Mouse (Mus musculus): ENCODE measurements around the gene Phf23. TPM values are rescaled to one million over a fixed set of nuclear protein-coding genes. Genes with fewer than 3 reads are reported as not detected.
A peak's percentile ranks its signal among the peaks of the same experiment; 100 is the strongest.

The Phf23 gene
- polyA plus RNA-seq, 1 experiment from 2014 or later = 43.8 TPM

- H3K9me3 ChIP-seq = no peaks in the 10 kb centered on the region
- no peak overlapping the region for H3K4me3 ChIP-seq
- no peaks in the 10 kb centered on the region for H3K27me3 ChIP-seq (replicated peaks)
- H3K4me2 ChIP-seq = no peak overlapping the region
- no peak for ATAC-seq (ENCODE audit: extremely low read depth, insufficient number of reproducible peaks, low FRiP score, low TSS enrichment)
- 39% methylated on average over 9 of the region's 9 CpGs for WGBS
- H3K9ac ChIP-seq = no peak overlapping the region
- H3K4me1 ChIP-seq = no peaks in the 10 kb centered on the region
- H3K27ac ChIP-seq (replicated peaks) = no peak overlapping the region
- H3K36me3 ChIP-seq = peaks cover 46% of the 10 kb centered on the region
Measured at GRCm38 (mm10) chr11:70045435-70045834, 49.9 kb downstream of the Phf23 start.

GRCm38 (mm10) chr11:70049366-70049765 is 53.8 kb downstream of the Phf23 start:
- Histone ChIP-seq H3K4me3 (no peak overlapping the region), H3K4me1 (no peaks in the 10 kb centered on the region), H3K36me3 (peaks cover 10% of the 10 kb centered on the region), H3K9me3 (no peaks in the 10 kb centered on the region), H3K27me3 (replicated peaks) (peaks cover 24% of the 10 kb centered on the region), H3K9ac (no peak overlapping the region), H3K4me2 (no peak overlapping the region), H3K27ac (replicated peaks) (no peak overlapping the region)
- 78% methylated on average over 6 of the region's 6 CpGs for WGBS
- no peak for ATAC-seq (ENCODE audit: extremely low read depth, insufficient number of reproducible peaks, low FRiP score, low TSS enrichment)

MicroRNAs within 50 kb of the gene (microRNA counts, 519-probe panel; counts per million panel counts)
- microRNA mmu-miR-324-3p (209 counts per million, percentile 61 among the panel's probes with 10 or more counts), microRNA mmu-miR-324-5p (4,226 counts per million, percentile 77 among the panel's probes with 10 or more counts)

Small RNA genes within 50 kb of the gene (microRNA-seq; reads per million reads assigned to microRNA genes)
- gene Gm44349 = not detected
- gene Mir324 = 2,690 reads per million, percentile 87 among the genes with 10 or more reads in this experiment

Other genes starting within 250 kb of the Phf23 start
- 16.1 and 19.1 TPM in 2 replicates for gene Polr2a, start 237.1 kb upstream of the Phf23 start, polyA plus RNA-seq (2015; fragmentation: Nextera tagmentation; extraction: Ambion mirVana)
- 0.19 and 0.51 TPM in 2 replicates for gene Slc35g3, start 233.8 kb upstream of the Phf23 start, polyA plus RNA-seq (2015; fragmentation: Nextera tagmentation; extraction: Ambion mirVana)
- gene Zbtb4, start 229.9 kb upstream of the Phf23 start, polyA plus RNA-seq (2015; fragmentation: Nextera tagmentation; extraction: Ambion mirVana) = 2.7 and 3.1 TPM in 2 replicates
- 6.8 and 7.9 TPM in 2 replicates for gene Chrnb1, start 199.8 kb upstream of the Phf23 start, polyA plus RNA-seq (2015; fragmentation: Nextera tagmentation; extraction: Ambion mirVana)
- gene Fgf11, start 193.9 kb upstream of the Phf23 start, polyA plus RNA-seq (2015; fragmentation: Nextera tagmentation; extraction: Ambion mirVana) = 2.0 and 2.3 TPM in 2 replicates
- gene Tmem102, start 190.2 kb upstream of the Phf23 start, polyA plus RNA-seq (2015; fragmentation: Nextera tagmentation; extraction: Ambion mirVana) = 1.8 and 1.9 TPM in 2 replicates
- not detected in 2 replicates for gene Gm39566, start 180.5 kb upstream of the Phf23 start, polyA plus RNA-seq (2015; fragmentation: Nextera tagmentation; extraction: Ambion mirVana)
- gene Spem2, start 177.3 kb upstream of the Phf23 start, polyA plus RNA-seq (2015; fragmentation: Nextera tagmentation; extraction: Ambion mirVana) = not detected in 2 replicates
- not detected in 2 replicates for gene Spem1, start 173.6 kb upstream of the Phf23 start, polyA plus RNA-seq (2015; fragmentation: Nextera tagmentation; extraction: Ambion mirVana)
- 2.0 and 2.4 TPM in 2 replicates for gene Nlgn2, start 158.0 kb upstream of the Phf23 start, polyA plus RNA-seq (2015; fragmentation: Nextera tagmentation; extraction: Ambion mirVana)
- 330 and 361 TPM in 2 replicates for gene Tmem256, start 157.3 kb upstream of the Phf23 start, polyA plus RNA-seq (2015; fragmentation: Nextera tagmentation; extraction: Ambion mirVana)
- gene Plscr3, start 149.4 kb upstream of the Phf23 start, polyA plus RNA-seq (2015; fragmentation: Nextera tagmentation; extraction: Ambion mirVana) = 75.4 and 76.2 TPM in 2 replicates
- gene Tnk1, start 137.0 kb upstream of the Phf23 start, polyA plus RNA-seq (2015; fragmentation: Nextera tagmentation; extraction: Ambion mirVana) = 0.38 and 0.56 TPM in 2 replicates
- not detected in 2 replicates for gene Tmem95, start 117.8 kb upstream of the Phf23 start, polyA plus RNA-seq (2015; fragmentation: Nextera tagmentation; extraction: Ambion mirVana)
- gene Kctd11, start 114.4 kb upstream of the Phf23 start, polyA plus RNA-seq (2015; fragmentation: Nextera tagmentation; extraction: Ambion mirVana) = 3.9 TPM in 2 replicates
- gene Acap1, start 100.2 kb upstream of the Phf23 start, polyA plus RNA-seq (2015; fragmentation: Nextera tagmentation; extraction: Ambion mirVana) = 7.0 and 8.2 TPM in 2 replicates
- 4.0 and 4.1 TPM in 2 replicates for gene 2810408A11Rik, start 94.8 kb upstream of the Phf23 start, polyA plus RNA-seq (2015; fragmentation: Nextera tagmentation; extraction: Ambion mirVana)
- gene Neurl4, start 94.7 kb upstream of the Phf23 start, polyA plus RNA-seq (2015; fragmentation: Nextera tagmentation; extraction: Ambion mirVana) = 7.8 and 8.1 TPM in 2 replicates
- gene Gps2, start 81.9 kb upstream of the Phf23 start, polyA plus RNA-seq (2015; fragmentation: Nextera tagmentation; extraction: Ambion mirVana) = 45.0 and 52.2 TPM in 2 replicates
- gene Eif5a, start 73.8 kb upstream of the Phf23 start, polyA plus RNA-seq (2015; fragmentation: Nextera tagmentation; extraction: Ambion mirVana) = 1,157 and 1,215 TPM in 2 replicates
- 3.1 TPM in 2 replicates for gene Ybx2, start 60.0 kb upstream of the Phf23 start, polyA plus RNA-seq (2015; fragmentation: Nextera tagmentation; extraction: Ambion mirVana)
- 25.8 and 30.3 TPM in 2 replicates for gene Slc2a4, start 47.6 kb upstream of the Phf23 start, polyA plus RNA-seq (2015; fragmentation: Nextera tagmentation; extraction: Ambion mirVana)
- gene Cldn7, start 31.0 kb upstream of the Phf23 start, polyA plus RNA-seq (2015; fragmentation: Nextera tagmentation; extraction: Ambion mirVana) = 6.3 and 7.4 TPM in 2 replicates
- gene Ctdnep1, start 14.6 kb upstream of the Phf23 start, polyA plus RNA-seq (2015; fragmentation: Nextera tagmentation; extraction: Ambion mirVana) = 21.0 and 21.1 TPM in 2 replicates
- 111 and 119 TPM in 2 replicates for gene Elp5, start 13.3 kb upstream of the Phf23 start, polyA plus RNA-seq (2015; fragmentation: Nextera tagmentation; extraction: Ambion mirVana)
- gene Gabarap, start 4.6 kb upstream of the Phf23 start, polyA plus RNA-seq (2015; fragmentation: Nextera tagmentation; extraction: Ambion mirVana) = 456 and 466 TPM in 2 replicates
- 20.7 and 22.0 TPM in 2 replicates for gene Dvl2, start 4.8 kb downstream of the Phf23 start, polyA plus RNA-seq (2015; fragmentation: Nextera tagmentation; extraction: Ambion mirVana)
- 131 and 140 TPM in 2 replicates for gene Acadvl, start 19.6 kb downstream of the Phf23 start, polyA plus RNA-seq (2015; fragmentation: Nextera tagmentation; extraction: Ambion mirVana)
- 4.7 and 5.1 TPM in 2 replicates for gene Dlg4, start 21.2 kb downstream of the Phf23 start, polyA plus RNA-seq (2015; fragmentation: Nextera tagmentation; extraction: Ambion mirVana)
- 0.24 TPM in 1 of 2 replicates, not detected in the other for gene Asgr1, start 58.3 kb downstream of the Phf23 start, polyA plus RNA-seq (2015; fragmentation: Nextera tagmentation; extraction: Ambion mirVana)
- gene Asgr2, start 96.9 kb downstream of the Phf23 start, polyA plus RNA-seq (2015; fragmentation: Nextera tagmentation; extraction: Ambion mirVana) = 0.18 TPM in 1 of 2 replicates, not detected in the other
- 0.53 and 0.67 TPM in 2 replicates for gene Mgl2, start 134.6 kb downstream of the Phf23 start, polyA plus RNA-seq (2015; fragmentation: Nextera tagmentation; extraction: Ambion mirVana)
- 0.31 and 0.43 TPM in 2 replicates for gene Clec10a, start 160.4 kb downstream of the Phf23 start, polyA plus RNA-seq (2015; fragmentation: Nextera tagmentation; extraction: Ambion mirVana)
- 0.28 and 0.60 TPM in 2 replicates for gene Slc16a11, start 217.0 kb downstream of the Phf23 start, polyA plus RNA-seq (2015; fragmentation: Nextera tagmentation; extraction: Ambion mirVana)
- 5.0 and 7.1 TPM in 2 replicates for gene Slc16a13, start 225.3 kb downstream of the Phf23 start, polyA plus RNA-seq (2015; fragmentation: Nextera tagmentation; extraction: Ambion mirVana)
- gene Bcl6b, start 234.0 kb downstream of the Phf23 start, polyA plus RNA-seq (2015; fragmentation: Nextera tagmentation; extraction: Ambion mirVana) = 17.8 and 18.3 TPM in 2 replicates
- 125 and 137 TPM in 2 replicates for gene 0610010K14Rik, start 242.1 kb downstream of the Phf23 start, polyA plus RNA-seq (2015; fragmentation: Nextera tagmentation; extraction: Ambion mirVana)
- 9.0 and 9.5 TPM in 2 replicates for gene Gm21988, start 244.1 kb downstream of the Phf23 start, polyA plus RNA-seq (2015; fragmentation: Nextera tagmentation; extraction: Ambion mirVana)
- 214 and 235 TPM in 2 replicates for gene Rnasek, start 244.1 kb downstream of the Phf23 start, polyA plus RNA-seq (2015; fragmentation: Nextera tagmentation; extraction: Ambion mirVana)